Mouse (Mus musculus) thymus, postnatal 10 days (tissue): ENCODE results near the gene Gna14.

Source experiments
- DNase-seq, 2 experiments: peaks; one replicate each; pipeline ENCODE4 v3.0.0; 2021; ENCODE audit warnings: low spot score in 2 of 2

The Gna14 gene

DNA sequence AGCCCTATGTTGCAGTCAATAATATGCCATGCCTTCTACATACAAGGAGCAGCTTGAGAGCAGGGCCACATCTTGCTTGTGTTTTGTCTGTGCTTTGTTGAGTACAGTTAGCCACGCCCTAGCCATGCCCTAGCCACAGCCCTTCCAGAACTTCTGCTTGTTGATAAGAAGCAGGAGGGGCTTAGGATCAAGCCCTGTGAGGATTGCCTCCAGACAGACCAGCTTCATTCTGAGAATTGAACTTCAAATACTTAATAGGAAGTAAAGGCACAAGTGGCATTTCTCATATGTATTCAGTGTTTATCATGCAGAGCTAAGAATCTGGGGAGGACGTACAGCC lies 75.5 kb downstream of the Gna14 start:
- no peak for DNase-seq

DNA sequence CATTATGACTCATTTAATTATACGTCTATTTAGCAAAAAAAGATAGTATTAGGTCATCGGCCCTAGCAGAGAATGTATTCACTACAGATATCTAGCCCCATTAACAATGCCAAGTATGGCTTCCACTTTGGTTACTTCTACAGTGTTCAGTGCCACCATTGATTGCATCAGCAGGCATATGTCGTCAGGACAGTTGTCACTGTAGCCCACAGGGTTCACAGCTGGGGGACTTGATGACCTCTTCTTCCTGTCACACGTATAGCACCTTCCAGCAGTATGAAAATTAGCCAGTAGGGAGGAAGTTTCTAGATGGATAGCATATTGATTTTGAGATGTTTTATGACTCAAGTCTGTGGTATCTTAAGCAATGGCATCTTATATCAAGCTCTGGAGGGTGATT lies 78.6 kb downstream of the Gna14 start:
- DNase-seq: no peak

DNA sequence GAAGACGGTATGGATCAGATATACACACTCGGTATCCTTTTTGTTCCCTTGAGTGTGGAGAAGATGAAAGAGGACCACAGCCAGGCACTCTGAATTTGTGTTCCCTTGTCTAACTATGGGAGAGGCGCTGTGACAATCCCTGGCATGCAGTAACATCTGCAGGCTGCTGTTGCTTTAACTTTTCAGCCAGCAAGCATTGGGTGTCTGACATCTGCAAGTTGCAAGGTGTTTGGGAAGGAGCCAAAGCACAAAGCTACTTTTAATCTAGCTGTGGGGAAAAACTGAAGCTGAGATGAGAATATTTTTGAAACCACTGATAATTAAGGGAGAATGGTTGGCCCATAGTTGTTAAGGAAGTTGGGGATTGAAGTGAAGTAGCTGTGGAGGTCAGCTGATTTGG lies 83.0 kb downstream of the Gna14 start:
- DNase-seq: no peak

DNA sequence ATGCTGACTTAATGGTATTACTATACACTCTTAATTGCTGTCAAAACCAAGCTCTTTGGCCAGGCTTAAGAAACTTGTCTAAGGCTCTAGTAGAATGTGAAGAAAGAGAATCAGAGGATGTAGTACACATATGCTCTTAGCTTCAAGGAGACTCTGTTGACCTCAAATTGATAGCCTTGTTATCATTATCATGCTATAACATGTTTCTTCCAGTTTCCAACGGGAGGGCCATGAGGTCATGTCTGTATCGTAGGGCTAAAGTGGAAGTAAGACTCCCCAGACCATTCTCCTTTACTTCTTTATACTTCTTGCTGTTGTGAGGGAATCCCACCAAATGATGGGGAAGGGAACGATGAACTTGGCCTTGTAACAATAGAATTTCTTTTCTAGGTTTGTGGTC lies 85.0 kb downstream of the Gna14 start:
- no peak for DNase-seq

DNA sequence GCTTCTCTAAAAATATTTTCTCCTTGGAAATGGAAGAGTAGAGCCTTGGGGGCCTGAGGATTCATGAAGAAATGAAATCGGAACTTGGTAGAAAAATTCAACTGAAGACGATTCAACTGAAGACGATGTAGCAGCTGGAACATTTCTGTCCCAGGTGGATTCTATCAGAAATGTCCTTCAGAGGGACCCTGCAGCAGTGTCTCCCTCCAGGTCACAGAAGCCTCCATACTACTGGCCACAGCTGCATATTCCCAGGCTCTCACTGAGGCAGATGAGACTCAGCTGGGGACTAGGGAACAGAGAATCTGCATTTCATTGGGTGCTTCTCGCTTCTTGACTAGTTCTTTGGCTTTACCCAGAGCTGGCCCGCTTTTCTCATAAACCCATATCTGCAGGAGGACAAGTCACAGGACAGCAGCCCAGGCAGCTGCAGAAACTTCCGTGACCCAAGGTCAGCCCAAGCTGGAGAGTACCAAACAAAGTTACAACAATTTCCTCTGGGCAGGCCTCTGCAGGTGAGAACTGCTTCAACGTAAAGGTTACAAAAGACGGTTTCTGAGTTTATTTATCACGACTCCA lies 90.8 kb downstream of the Gna14 start:
- DNase-seq: no peak

- no peak for DNase-seq
Observed at GRCm38 (mm10) chr19:16527031-16527430, 91.5 kb downstream of the Gna14 start.

DNA sequence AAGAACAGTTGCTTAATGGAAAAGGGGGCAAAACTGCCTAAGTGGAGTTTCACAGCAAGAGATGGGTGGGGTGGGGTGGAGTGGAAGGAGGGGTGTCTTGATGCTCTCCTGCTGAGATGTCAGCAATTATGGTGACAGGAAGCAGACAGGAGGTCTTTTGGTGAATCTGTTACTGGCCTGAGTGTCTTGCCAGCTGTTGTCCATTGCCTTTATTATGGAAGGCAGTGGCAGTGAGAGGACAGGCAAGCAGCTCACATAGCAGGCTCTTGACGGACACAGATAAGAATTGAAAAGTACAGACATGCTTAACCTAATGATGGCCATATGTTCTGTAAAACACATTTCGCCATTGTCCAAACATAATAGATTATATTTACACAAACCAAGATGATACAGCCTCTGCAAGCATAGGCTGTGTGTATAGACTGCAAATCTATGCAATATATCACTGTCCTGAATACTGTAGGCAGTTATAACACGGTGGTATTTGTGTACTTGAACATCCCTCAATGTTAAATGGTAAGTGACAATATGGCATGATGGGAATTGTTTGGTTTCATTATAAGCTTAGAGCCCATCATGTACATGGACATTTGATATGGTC lies 92.8 kb downstream of the Gna14 start:
- DNase-seq: no peak

GRCm38 (mm10) chr19:16529293-16529920 lies 93.8 kb downstream of the Gna14 start:
- DNase-seq: peak in 1 of 2 experiments; percentile 15

DNA sequence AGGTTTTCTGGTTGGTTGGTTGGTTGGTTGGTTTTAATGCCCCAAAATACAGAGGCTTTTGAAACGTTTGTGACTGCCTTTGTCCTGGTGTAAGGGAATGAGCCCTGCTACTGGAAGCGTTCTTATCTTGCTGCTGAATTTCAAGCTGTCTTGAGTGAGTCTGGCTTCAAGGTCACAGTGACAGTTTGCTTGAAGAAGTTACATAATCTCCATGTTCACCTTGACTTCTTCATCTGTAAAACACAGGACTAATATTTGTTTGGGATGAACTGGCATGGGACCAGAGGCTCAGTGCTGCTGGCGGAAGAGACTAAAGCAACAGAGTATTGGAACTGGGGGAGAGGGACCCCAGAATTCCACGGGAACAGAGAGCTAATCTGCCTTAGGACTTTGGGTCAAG lies 94.4 kb downstream of the Gna14 start:
- no peak for DNase-seq

- DNase-seq: no peak
Observed at GRCm38 (mm10) chr19:16534311-16534710, 98.7 kb downstream of the Gna14 start.

- no peak for DNase-seq
Observed at GRCm38 (mm10) chr19:16538416-16538815, 102.9 kb downstream of the Gna14 start.

DNA sequence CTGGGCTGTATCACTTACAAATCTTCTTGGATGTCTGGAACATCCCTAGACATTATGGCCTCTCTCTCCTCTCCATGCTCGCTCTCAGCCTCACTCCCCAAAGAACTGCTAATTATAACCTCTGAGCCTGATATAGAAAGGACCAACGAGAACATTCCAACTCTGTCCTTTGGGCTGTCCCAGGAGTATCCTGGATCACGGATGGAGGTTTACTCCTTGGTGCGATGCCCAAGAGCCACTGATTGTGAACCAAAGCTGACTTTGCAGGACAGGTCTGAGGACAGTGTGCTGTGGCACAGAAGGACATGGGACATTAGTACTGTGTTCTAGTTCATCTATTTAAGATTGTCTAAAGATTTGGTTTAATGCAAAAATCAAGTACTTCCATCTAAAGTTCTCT lies 108.1 kb downstream of the Gna14 start:
- no peak for DNase-seq

- no peak for DNase-seq
Observed at GRCm38 (mm10) chr19:16556988-16557387, 121.4 kb downstream of the Gna14 start.

GRCm38 (mm10) chr19:16557971-16558370 lies 122.4 kb downstream of the Gna14 start:
- DNase-seq: peak in 1 of 2 experiments; percentile 16

- no peak for DNase-seq
Observed at GRCm38 (mm10) chr19:16558570-16558969, 123.0 kb downstream of the Gna14 start.

DNA sequence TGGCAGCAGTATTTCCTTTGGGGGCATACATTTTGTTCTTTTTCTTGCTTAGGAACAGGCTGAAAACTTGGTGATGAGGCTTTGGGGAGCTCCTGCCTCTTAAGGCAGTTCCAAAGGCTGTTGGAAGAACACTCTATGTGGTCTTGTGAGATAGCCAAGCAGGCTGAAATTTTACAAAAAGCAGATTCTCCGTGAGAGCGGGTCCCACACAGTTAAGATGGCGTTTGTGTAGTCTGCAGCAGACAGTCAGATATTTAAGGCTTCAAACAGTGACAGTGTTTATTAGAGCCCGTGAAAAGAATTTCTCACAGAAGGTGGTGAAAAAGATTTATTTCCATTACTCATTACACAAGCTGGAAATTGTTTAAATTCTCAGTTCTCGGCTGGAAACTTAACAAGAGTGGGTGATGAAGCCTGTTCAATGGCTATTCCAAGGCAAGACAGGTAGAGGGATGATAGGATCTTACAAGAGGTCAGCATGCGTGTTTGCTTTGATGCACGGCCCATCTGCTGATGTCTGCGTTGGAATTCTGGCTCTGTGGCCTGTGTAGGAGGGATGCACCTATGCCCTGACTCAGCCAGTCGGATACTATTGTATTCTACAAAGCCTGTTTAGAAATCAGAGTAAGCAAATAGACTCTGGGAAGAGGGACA lies 123.8 kb downstream of the Gna14 start:
- no peak for DNase-seq

DNA sequence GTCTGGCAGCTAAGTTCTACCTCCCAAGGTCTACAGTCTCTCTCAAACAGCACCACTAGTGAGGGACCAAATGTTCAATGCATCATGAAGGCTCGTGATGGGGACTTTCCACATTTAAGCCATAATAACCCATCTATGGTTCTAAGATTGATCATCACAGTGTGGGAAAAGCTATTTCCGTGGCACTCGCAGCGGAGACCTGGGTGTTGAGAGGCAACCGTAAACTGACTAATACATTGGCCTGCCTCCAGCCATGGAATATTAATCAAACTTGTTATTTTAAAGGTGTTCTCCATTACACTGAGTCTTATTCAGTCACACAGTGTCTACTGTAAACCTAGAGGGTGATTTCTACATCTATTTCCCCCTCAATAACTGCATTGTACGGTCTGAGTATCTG lies 127.1 kb downstream of the Gna14 start:
- no peak for DNase-seq

- DNase-seq: no peak
Observed at GRCm38 (mm10) chr19:16576790-16577189, 141.2 kb downstream of the Gna14 start.

DNA sequence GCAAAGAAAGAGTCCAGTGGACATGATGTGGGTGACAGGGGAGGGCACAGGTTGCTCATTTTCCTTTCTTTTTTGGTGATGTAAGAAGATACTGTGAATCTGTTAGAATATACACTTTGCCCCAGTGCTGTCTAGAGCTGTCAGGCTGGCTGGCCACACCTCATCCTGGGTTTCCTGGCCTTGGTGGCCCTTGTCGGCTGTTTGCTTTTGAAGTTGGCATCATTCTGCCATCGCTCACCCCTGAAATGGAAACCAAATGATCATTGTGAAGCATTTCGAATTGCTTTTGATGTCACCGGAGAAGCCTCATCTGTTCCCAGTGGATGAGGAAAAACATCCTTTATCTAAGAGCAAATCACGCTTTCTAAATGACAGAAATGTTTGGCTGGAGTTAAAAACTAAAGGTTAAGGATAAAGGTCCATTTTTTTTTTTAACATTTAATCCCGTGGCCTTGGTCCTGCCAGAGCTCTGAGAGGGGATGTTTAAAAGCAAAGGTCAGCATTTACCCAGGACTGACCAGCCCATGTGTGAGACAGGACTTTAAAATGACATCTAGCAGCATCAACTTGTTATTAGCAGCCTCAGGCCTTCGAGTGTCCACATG lies 144.2 kb downstream of the Gna14 start:
- DNase-seq: no peak

DNA sequence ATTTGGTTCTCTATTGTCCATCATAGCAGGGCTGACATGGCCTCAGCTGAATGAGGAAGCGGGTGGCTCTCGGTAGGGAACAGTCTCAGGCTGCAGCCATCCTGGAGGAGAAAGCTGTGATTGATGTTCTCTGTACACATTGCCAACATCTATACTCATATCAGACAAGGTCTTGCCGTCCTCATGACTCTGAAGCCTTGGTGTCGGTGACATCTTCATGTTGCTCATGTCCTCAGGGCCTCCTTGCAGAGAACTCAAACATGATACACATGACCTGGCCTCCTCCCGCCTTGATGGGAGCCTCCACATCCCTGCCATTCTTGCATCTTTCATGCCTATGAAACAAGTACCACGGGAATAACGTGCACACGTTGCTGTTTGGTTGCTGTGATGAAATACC lies 144.9 kb downstream of the Gna14 start:
- DNase-seq: no peak

DNA sequence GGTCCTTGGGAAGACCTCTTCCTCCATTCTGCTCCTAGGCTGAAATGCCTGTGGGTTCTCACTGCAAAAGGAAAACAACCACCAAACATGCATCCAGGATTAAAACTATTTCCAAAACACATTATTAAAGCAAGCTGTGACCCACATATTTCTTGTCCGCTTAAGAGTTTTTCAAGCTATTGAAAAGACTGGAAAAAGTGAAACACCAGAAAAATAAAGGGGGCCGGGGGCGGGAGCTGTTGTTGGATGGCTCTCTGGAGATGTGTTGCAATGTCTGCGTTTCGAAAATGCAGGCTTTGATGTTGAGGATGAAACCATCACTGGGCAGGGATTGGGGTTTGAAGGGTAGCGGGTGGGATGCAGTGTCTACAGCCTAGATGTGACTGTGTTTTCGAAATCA lies 149.0 kb downstream of the Gna14 start:
- no peak for DNase-seq

GRCm38 (mm10) chr19:16585379-16585778 lies 149.8 kb downstream of the Gna14 start:
- DNase-seq: peak in 1 of 2 experiments; percentile 53
